Mouse (Mus musculus) thymus, adult 2 months (tissue): ENCODE results near the gene Gpatch4. TPM values are rescaled to one million over a fixed set of nuclear protein-coding genes. Genes with fewer than 3 reads are reported as not detected.

Source experiments
- DNase-seq: peaks from one replicate; pipeline ENCODE4 v3.0.0; 2021
- H3K27ac ChIP-seq: fragments of 200-500 bp; 2 replicates; pipeline ENCODE4 v1.5.1; 2012; ENCODE audit warnings: low read length, control low read depth; ENCODE audit not compliant: control insufficient read depth, insufficient read depth
- H3K27me3 ChIP-seq: fragments of 200-500 bp; 2 replicates; pipeline ENCODE4 v1.6.1; 2012; ENCODE audit warnings: mild to moderate bottlenecking, low read length, moderate library complexity, mixed read lengths; ENCODE audit not compliant: control insufficient read depth, insufficient read depth
- H3K36me3 ChIP-seq: fragments of 200-500 bp; 2 replicates; pipeline ENCODE4 v1.6.1; 2012; ENCODE audit warnings: mild to moderate bottlenecking, low read length, moderate library complexity; ENCODE audit not compliant: control insufficient read depth, insufficient read depth
- H3K4me1 ChIP-seq: fragments of 200-500 bp; replicated peaks from 2 replicates; pipeline ENCODE4 v1.6.1; 2012; ENCODE audit warnings: low read length; ENCODE audit not compliant: control insufficient read depth, insufficient read depth
- H3K4me3 ChIP-seq: fragments of 200-500 bp; 2 replicates; pipeline ENCODE4 v1.5.1; 2012; ENCODE audit warnings: mild to moderate bottlenecking, low read length, control low read depth, moderate library complexity; ENCODE audit not compliant: control insufficient read depth, insufficient read depth
- CTCF ChIP-seq: fragments of 200-500 bp; IDR thresholded peaks from 2 replicates; pipeline ENCODE4 v1.5.1; 2012; ENCODE audit warnings: mild to moderate bottlenecking, control low read depth, low read length, moderate library complexity, borderline replicate concordance; ENCODE audit not compliant: control insufficient read depth, poor library complexity, insufficient read depth; ENCODE audit errors: extremely low read depth
- POLR2A ChIP-seq: fragments of 200-500 bp; IDR thresholded peaks from 2 replicates; pipeline ENCODE4 v1.6.1; 2012; ENCODE audit warnings: mild to moderate bottlenecking, low read length, control low read depth, moderate library complexity; ENCODE audit not compliant: control insufficient read depth, poor library complexity, insufficient read depth; ENCODE audit errors: extremely low read depth
- WGBS: fragments of 180-500 bp; shearing (Covaris S2); methylation state at CpG from one replicate; pipeline ENCODE4 v1.1.7; 2018; 5-methylcytosine and 5-hydroxymethylcytosine counted together
- polyA plus RNA-seq: library from polyadenylated mRNA; depleted of rRNA; stranded (reverse); fragments of >200 nt; gene quantifications from 2 replicates; pipeline ENCODE4 v1.2.3, GENCODE M21; 2012

Gpatch4 gene
- polyA plus RNA-seq, 1 experiment, result 11.3 TPM

- no peaks in the 10 kb centered on the region for H3K36me3 ChIP-seq
- WGBS, result 21% methylated on average over 33 of the region's 33 CpGs
- no peak within 1 kb of the TSS for H3K27ac ChIP-seq
- TF ChIP-seq CTCF, result no peak
- no peak for TF ChIP-seq POLR2A
- H3K4me3 ChIP-seq, result peak within 1 kb of the TSS; percentile 67
- peak; percentile 83 for DNase-seq
- H3K4me1 ChIP-seq, result peaks cover 9% of the 10 kb centered on the region
- H3K27me3 ChIP-seq, result no peaks in the 10 kb centered on the region
Observed at GRCm38 (mm10) chr3:88081345-88082223, 38.7 kb downstream of the Gpatch4 start, which contains the start of gene Iqgap3. Gene Iqgap3 (plus strand): TSS chr3:88081971.

GRCm38 (mm10) chr3:88082224-88082618 lies 39.3 kb downstream of the Gpatch4 start:
- Histone ChIP-seq H3K4me1 (peaks cover 9% of the 10 kb centered on the region), H3K36me3 (no peaks in the 10 kb centered on the region), H3K4me3 (peak overlapping the region; percentile 67), H3K27me3 (no peaks in the 10 kb centered on the region), H3K27ac (no peak overlapping the region)
- WGBS, result 1% methylated on average over 13 of the region's 13 CpGs
- TF ChIP-seq CTCF, result no peak
- TF ChIP-seq POLR2A, result no peak
- no peak for DNase-seq

- no peak for DNase-seq
- peak overlapping the region; percentile 67 for H3K4me3 ChIP-seq
- TF ChIP-seq POLR2A (no peak), CTCF (no peak)
- no peak overlapping the region for H3K27ac ChIP-seq
- 34% methylated on average over 4 of the region's 4 CpGs for WGBS
- H3K36me3 ChIP-seq, result no peaks in the 10 kb centered on the region
- peaks cover 9% of the 10 kb centered on the region for H3K4me1 ChIP-seq
- H3K27me3 ChIP-seq, result no peaks in the 10 kb centered on the region
Observed at GRCm38 (mm10) chr3:88082663-88083062, 39.8 kb downstream of the Gpatch4 start.

GRCm38 (mm10) chr3:88084001-88084400 lies 41.1 kb downstream of the Gpatch4 start:
- TF ChIP-seq POLR2A (no peak), CTCF (no peak)
- Histone ChIP-seq H3K4me3 (no peak overlapping the region), H3K36me3 (no peaks in the 10 kb centered on the region), H3K27ac (no peak overlapping the region), H3K27me3 (no peaks in the 10 kb centered on the region), H3K4me1 (peaks cover 9% of the 10 kb centered on the region)
- DNase-seq, result no peak
- WGBS, result 95% methylated on average over 2 of the region's 2 CpGs

GRCm38 (mm10) chr3:88085459-88085858 lies 42.6 kb downstream of the Gpatch4 start:
- no peak for DNase-seq
- Histone ChIP-seq H3K4me1 (peaks cover 9% of the 10 kb centered on the region), H3K4me3 (no peak overlapping the region), H3K27ac (no peak overlapping the region), H3K36me3 (no peaks in the 10 kb centered on the region), H3K27me3 (no peaks in the 10 kb centered on the region)
- WGBS, result 94% methylated on average over 9 of the region's 9 CpGs
- TF ChIP-seq POLR2A (no peak), CTCF (no peak)

- Histone ChIP-seq H3K36me3 (no peaks in the 10 kb centered on the region), H3K4me1 (peaks cover under 1% of the 10 kb centered on the region; the same call in 1 of the 2 replicates), H3K4me3 (no peak overlapping the region), H3K27ac (no peak overlapping the region), H3K27me3 (no peaks in the 10 kb centered on the region)
- TF ChIP-seq POLR2A (no peak), CTCF (no peak)
- peak; percentile 17 for DNase-seq
- WGBS, result 97% methylated on average over 1 of the region's 1 CpGs
Observed at GRCm38 (mm10) chr3:88087688-88088087, 44.8 kb downstream of the Gpatch4 start.
